Mouse (Mus musculus) neural tube, embryonic 10.5 days (tissue): ENCODE results near the gene Hspa8.
"Not testable (repeated sequence)": the region's sequence is repeated elsewhere in the genome, so short reads cannot be mapped to it uniquely, and the experiment has no call there.

Source experiments
- DNase-seq: peaks from one replicate; pipeline ENCODE4 v3.0.0-alpha.2; 2017; ENCODE audit warnings: low spot score; ENCODE audit errors: extremely low spot score

Hspa8 gene

DNA sequence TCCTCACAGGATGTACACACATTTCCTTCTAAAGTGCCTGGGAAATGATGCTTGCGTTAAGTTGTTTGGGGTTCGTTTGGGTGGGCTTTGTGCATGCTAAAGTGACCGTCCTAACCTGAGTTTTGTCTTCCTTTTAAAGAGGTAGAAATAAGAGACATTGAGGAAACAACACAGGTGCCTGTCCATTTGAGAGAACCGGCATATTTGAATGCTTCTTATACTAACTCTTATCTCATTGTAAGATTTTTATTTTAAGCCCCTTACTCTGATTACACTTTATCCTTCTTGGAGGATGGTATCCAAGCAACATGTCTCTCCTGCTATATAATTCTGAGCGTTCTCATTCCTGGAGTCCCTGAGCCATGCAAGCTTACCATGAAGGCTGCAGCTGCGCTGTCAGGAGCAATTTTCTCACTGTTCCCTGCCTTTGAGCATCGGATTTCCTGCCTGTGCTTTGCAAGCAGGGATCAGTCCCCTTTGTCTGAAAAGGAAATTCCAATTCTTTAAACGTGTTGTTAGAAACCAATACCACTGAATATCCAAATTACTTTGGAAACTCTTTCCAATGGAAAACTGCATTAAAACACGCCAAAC is 16.3 kb upstream of the Hspa8 start:
- no peak for DNase-seq

GRCm38 (mm10) chr9:40785452-40785851 is 15.3 kb upstream of the Hspa8 start:
- DNase-seq, result no peak

GRCm38 (mm10) chr9:40786820-40787219 is 14.0 kb upstream of the Hspa8 start:
- not testable (repeated sequence) for DNase-seq

DNA sequence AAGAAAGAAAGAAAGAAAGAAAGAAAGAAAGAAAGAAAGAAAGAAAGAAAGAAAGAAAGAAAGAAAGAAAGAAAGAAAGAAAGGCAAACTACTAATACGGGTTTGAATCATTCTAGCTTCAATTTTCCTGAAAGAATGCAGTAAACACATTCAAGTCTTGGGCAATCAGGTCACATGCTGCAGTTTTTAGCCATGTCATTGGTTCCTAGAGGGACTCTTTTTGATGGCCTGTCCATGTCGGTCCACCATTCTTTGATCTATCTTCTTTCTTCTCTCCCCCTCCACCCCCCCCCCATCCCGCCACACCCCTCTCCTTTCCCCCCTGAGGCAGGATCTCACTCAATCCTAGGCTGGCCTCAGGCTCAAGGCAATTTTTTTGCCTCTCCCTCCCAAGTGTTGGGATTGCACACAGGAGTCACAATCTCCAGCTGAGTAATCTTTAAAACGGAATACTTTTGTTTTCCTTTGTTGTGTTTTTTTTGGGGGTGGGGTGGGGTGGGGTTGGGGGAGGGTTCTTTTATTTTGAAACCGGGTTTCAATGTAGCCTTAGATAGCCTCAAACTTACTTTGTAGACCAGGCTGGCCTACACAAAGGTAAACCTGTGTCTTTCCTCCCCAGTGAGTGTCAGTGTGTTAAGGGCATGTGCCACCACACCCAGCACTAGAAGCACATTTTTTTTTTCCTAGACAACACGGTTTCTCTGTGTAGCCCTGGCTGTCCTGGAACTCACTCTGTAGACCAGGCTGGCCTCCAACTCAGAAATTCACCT is 8.7 kb upstream of the Hspa8 start:
- no peak for DNase-seq

DNA sequence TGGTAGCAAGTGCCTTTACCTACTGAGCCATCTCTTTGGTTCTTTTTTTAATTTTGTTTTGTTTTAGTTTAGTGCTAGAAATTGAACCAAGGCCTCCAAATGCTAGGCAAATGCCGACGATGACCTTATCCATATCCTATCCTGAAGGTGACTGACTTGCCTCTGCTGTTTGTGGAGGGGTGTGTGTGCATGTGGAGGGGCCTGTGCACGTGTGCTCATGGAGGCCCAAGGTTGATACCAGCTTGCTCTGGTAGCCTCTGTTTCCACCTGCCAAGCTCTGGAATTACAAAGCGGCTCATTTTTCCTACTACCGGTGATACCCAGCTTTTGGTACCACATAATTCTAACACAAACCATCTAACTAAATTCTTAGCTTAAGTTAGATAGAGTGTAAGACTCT is 7.2 kb upstream of the Hspa8 start:
- DNase-seq, result no peak

GRCm38 (mm10) chr9:40794251-40794650 is 6.5 kb upstream of the Hspa8 start:
- no peak for DNase-seq

DNA sequence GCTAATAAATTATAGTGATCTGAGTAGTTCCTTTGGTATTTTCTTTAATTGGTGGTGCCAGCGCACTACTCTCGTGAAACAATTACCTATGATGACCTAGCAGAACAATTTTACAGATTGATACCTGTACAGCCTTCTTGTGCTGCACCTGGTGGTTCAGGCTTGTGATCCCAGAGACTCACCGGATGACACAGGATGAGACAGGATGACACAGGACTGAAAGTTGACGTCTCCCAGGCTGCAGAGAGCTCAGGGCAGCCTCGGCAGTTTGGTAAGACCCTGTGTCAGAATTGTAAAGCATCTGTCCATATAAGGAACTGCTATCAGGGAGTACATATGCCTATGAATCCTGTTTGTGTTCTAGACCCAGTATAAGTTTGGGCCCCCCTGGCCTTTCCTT is 5.9 kb upstream of the Hspa8 start:
- no peak for DNase-seq

DNA sequence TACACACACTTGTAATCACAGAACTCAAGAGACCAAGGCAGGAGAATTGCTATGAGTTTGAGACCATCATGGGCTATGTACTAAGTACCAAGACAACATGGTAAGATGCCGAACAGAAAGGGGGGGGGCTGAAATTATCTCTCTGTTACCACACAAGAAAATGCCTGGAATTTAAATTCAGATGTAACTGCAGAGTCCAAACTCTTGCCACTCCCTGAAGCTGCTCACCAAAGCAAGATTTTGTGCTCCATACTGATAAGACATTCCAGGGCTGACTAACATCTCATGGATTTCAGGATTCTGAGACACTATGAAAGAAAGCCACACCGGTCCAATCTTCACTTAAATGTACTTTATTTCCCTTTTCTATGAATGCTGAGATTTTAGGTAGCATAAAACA is 5.2 kb upstream of the Hspa8 start:
- no peak for DNase-seq

GRCm38 (mm10) chr9:40796054-40796453 is 4.7 kb upstream of the Hspa8 start:
- DNase-seq, result no peak

- DNase-seq, result no peak
Measured at GRCm38 (mm10) chr9:40798247-40798960, 2.4 kb upstream of the Hspa8 start.

DNA sequence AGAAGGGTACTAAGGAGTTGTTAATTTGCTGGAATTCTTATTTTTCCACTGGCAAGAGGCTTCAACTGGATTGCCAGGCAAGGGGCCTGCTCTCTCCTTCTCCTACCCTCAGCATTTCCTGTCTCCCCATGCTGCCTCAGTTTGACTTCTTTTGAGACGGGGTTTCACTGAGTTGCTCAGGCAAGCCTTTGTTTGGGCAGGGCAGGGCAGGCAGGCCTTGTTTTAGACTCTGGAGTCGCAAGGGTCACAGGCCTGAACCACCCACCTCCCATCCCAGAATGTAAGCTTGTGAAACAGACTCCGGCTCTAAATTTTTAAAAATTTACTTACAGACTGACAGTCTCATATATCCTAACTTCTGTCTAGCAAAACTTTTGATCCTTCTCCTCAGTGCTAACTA is 1.7 kb upstream of the Hspa8 start:
- peak; percentile 42 for DNase-seq

GRCm38 (mm10) chr9:40799837-40800501 is 815 bp upstream of the Hspa8 start:
- DNase-seq, result peak; percentile 80

DNA sequence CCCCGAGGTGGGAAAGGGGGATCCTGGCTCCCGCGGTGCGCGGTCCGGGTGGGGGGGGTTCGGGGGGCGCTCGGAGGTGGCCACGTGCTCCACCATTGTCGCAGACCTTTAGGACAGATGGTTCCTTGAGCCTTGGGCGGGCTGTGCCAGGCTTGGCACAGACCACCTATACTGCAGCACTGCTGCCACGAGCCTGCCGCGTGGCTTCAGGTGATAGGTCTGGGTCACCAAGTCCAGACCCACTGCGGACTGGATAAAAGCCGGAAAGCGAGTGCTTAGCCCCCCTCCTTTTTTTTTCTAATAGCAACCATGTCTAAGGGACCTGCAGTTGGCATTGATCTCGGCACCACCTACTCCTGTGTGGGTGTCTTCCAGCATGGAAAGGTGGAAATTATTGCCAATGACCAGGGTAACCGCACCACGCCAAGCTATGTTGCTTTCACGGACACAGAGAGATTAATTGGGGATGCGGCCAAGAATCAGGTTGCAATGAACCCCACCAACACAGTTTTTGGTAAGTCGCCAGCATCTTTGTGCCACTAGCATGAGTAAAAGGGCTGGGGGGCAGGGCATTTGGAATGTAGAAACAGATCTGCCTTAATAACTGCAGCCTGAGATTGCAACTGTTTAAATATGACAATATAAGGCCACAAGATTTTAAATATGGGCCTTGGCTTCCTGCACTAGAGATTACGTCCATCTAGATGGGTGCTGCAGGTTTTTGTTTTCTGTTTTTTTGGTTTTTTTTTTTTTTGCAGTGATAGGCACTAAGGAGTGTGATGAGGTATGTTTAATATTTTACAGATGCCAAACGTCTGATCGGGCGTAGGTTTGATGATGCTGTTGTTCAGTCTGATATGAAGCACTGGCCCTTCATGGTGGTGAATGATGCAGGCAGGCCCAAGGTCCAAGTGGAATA is 1.1 kb downstream of the Hspa8 start:
- DNase-seq, result not testable (repeated sequence)

DNA sequence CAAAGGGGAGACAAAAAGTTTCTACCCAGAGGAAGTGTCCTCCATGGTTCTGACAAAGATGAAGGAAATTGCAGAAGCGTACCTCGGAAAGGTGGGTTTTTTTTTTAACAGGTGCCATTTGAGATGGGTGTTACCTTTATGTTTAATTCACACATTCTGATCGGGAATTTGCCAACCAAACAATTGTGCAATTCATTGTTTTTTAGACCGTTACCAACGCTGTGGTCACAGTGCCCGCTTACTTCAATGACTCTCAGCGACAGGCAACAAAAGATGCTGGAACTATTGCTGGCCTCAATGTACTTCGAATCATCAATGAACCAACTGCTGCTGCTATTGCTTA is 1.7 kb downstream of the Hspa8 start:
- DNase-seq, result not testable (repeated sequence)

- DNase-seq, result not testable (repeated sequence)
Measured at GRCm38 (mm10) chr9:40804576-40804975, 3.8 kb downstream of the Hspa8 start.

- DNase-seq, result peak; percentile 57
Measured at GRCm38 (mm10) chr9:40805263-40805662, 4.5 kb downstream of the Hspa8 start.

- peak; percentile 58 for DNase-seq
Measured at GRCm38 (mm10) chr9:40806440-40807288, 5.9 kb downstream of the Hspa8 start.

- DNase-seq, result peak; percentile 38
Measured at GRCm38 (mm10) chr9:40807289-40807920, 6.6 kb downstream of the Hspa8 start.

GRCm38 (mm10) chr9:40808061-40808906 is 7.5 kb downstream of the Hspa8 start:
- no peak for DNase-seq
